Mouse (Mus musculus): Measurements from ENCODE around the gene Pcdh19.
A peak's percentile ranks its signal among the peaks of the same experiment; 100 is the strongest.

Gene Pcdh19

GRCm38 (mm10) chrX:133657308-133658302 is 31.2 kb downstream of the Pcdh19 start:
- peak; percentile 10 for DNase-seq (ENCODE audit: low spot score)

- DNase-seq (ENCODE audit: low spot score) = no peak
These were observed 32.8 kb downstream of the Pcdh19 start for GRCm38 (mm10) chrX:133655876-133656538.

DNA sequence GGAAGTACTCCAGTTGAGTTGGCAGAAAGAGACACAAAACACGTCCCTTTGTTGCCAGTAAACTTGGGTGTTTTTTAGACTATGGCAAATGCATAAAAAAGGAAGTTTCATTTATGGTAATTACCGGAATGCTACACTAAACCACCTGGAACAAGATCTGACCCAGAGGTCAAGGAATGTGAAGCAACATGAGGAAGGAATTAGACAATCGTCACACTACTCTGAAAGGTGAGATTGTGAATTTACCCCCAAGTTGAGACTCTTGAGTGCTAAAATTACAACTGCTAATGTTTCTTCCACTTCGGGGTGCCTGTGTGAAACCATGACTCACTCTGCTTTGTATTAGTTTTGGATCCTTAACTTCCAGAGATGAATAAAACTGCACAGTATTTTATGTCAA is 33.6 kb downstream of the Pcdh19 start:
- DNase-seq (ENCODE audit: low spot score) = no peak

DNA sequence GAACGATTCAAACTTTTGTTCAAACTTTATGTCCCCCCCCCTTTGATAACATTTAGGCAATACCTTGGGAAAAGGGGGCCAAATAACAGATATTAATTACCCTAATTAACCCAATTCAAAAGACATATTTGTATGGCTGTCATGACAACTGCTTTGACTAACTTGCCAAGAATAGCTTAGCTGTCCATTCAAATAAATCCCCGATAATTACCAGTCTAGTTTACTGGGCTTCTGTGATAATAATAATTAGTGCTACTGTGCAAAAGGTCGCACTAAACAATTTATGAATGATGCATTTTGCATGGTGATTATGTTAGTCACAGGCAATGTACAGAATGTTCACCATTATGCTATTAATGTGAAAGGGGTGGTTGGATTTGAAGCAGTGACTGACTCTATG is 35.7 kb downstream of the Pcdh19 start:
- no peak for DNase-seq (ENCODE audit: low spot score)

DNA sequence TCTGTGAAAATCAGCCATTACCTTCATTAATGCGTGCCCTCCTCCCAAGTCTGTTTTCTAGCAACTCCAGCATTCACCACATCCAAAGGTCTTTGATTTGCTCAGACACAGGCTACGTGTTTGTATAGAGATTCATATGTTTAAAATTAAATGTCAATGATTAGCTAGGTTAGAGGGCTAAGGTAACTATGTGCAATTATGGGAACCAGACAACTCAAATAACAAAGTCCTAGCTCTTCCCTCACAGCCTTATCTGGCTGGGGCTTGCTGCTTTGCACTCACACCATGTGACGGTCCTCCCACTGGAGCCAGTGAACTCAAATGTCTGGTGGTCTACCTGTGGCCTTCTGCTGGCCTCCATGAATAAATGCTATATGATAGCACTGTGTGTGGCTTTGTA is 38.4 kb downstream of the Pcdh19 start:
- DNase-seq (ENCODE audit: low spot score) = no peak

- DNase-seq (ENCODE audit: low spot score) = no peak
These were observed 41.0 kb downstream of the Pcdh19 start for GRCm38 (mm10) chrX:133647809-133648208.

GRCm38 (mm10) chrX:133639445-133639844 is 49.3 kb downstream of the Pcdh19 start:
- DNase-seq (ENCODE audit: low spot score) = no peak

GRCm38 (mm10) chrX:133629538-133629937 is 59.2 kb downstream of the Pcdh19 start:
- no peak for DNase-seq (ENCODE audit: low spot score)

- no peak for DNase-seq (ENCODE audit: low spot score)
These were observed 70.6 kb downstream of the Pcdh19 start for GRCm38 (mm10) chrX:133618222-133618621.

DNA sequence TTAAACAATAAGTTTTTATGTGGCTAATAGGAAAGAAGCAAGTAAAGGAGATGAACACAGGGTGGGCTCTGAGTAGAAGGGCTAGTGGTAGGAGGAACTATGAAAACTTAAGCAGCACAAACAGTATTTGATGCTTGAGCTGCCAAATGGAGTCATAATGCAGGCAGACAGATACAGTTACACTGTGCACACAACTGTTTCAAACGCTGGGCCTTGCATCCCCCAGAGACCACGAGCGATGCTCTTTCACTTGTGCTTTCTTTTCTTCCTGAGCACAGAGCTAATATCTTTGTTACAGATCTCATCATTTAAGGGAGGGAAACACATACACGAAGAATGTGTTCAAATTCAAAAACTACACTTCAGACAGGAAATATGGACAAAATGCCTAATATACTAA is 83.0 kb downstream of the Pcdh19 start:
- no peak for DNase-seq (ENCODE audit: low spot score)

- no peak for DNase-seq (ENCODE audit: low spot score)
These were observed 84.5 kb downstream of the Pcdh19 start for GRCm38 (mm10) chrX:133604272-133604671.

- DNase-seq (ENCODE audit: low spot score) = no peak
These were observed 86.7 kb downstream of the Pcdh19 start for GRCm38 (mm10) chrX:133602068-133602467.

DNA sequence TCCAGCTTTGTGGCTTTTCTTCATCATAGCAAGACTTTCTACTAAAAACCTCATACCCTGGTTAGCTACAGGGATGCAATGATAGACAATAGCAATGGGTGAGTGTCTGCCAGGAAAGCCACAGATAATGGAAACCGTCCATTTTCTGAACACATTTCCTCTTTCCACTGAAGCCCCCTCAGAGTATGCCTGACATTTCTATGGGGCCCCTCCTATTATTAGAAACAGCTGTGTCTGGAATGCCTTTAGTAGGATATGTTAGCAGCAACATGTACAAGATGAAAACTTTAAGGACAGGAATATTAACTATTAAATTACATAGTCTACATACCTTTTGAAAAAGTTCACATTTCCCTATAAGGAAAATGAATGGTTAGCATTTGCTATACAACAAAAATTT is 87.1 kb downstream of the Pcdh19 start:
- DNase-seq (ENCODE audit: low spot score) = no peak

DNA sequence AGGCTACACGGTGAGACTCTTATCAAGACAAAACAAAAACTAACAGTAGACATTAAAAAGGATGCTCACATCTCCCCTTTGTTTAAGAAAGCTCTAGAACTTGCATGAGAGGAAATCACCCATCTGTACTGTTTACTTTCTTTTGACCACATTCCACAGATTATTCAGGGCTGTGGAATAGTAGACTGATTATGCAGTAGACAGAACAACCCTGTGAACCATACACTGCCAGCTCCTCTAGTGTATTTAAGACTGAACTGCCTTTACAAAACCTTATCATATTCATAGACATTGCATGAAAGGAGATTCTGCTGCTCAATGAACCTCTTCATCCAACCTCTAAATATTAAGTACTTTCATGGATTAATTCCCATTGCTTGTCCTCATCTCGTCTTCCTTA is 87.6 kb downstream of the Pcdh19 start:
- no peak for DNase-seq (ENCODE audit: low spot score)

- no peak for DNase-seq (ENCODE audit: low spot score)
These were observed 113.0 kb downstream of the Pcdh19 start for GRCm38 (mm10) chrX:133575601-133576382.

DNA sequence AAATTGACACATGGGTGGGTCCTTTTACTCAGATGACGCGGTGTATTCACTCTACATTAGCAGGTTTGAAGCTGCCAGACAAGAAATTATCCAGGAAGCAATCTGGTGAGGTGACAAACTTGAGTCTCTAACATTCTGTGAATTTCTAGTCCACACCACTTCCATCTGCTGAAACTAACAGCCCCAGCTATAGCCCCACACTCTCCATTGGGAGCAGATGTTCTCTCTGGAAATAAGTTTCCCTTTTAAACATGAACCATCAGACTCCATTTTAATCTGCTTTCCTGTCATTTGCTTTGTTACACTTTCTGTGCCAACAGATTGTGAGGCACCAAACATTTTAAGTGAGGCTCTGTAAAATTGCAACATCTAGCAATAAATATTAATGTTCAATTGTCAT is 123.4 kb downstream of the Pcdh19 start:
- no peak for DNase-seq (ENCODE audit: low spot score)
